Mouse (Mus musculus): Measurements from ENCODE around the gene Wipf3. TPM values are rescaled to one million over a fixed set of nuclear protein-coding genes. Genes with fewer than 3 reads are reported as not detected.

Gene Wipf3
- polyA plus RNA-seq, 1 experiment, result 1.9 TPM

DNA sequence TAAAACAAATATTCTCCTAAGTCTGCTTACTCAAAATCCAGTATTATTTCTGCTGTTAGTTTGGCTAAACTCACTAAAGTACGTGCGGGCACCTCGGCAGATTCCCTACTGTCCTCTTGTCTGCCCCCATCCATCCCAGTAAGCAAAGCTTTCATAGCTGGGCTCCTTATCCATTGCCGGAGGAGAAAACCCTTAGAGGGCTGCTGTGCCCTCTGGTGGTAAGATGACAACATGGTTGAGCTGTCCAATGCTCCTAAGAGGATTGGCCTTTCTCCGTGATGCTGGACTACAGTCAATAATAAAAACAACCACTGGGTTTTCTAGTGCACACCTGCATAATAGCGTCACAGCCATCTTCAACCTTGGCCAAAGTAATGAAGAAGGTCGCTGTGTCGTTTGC lies 77.6 kb downstream of the Wipf3 start:
- Histone ChIP-seq H3K27me3 (replicated peaks; ENCODE audit: control insufficient read depth, insufficient read depth, low read length) (no peaks in the 10 kb centered on the region), H3K4me1 (ENCODE audit: control insufficient read depth, insufficient read depth, low read length) (no peaks in the 10 kb centered on the region), H3K4me3 (ENCODE audit: insufficient read depth, low read depth, low read length) (no peak overlapping the region), H3K36me3 (ENCODE audit: control insufficient read depth, insufficient read depth, low read length) (no peaks in the 10 kb centered on the region), H3K27ac (ENCODE audit: insufficient read depth, low read depth, low read length) (no peak overlapping the region)
- DNase-seq, result peak; percentile 52
- TF ChIP-seq CTCF (conservative IDR thresholded peaks at IDR 0.05; ENCODE audit: insufficient read depth, insufficient read length, low read depth, low read length) (peak; percentile 78), POLR2A (IDR thresholded peaks at IDR 0.05; ENCODE audit: low read depth, low read length) (no peak)
- WGBS, result 30% methylated on average over 8 of the region's 8 CpGs

GRCm38 (mm10) chr6:54507808-54508207 lies 78.4 kb downstream of the Wipf3 start:
- Histone ChIP-seq H3K36me3 (ENCODE audit: control insufficient read depth, insufficient read depth, low read length) (no peaks in the 10 kb centered on the region), H3K4me1 (ENCODE audit: control insufficient read depth, insufficient read depth, low read length) (no peaks in the 10 kb centered on the region), H3K27me3 (replicated peaks; ENCODE audit: control insufficient read depth, insufficient read depth, low read length) (no peaks in the 10 kb centered on the region), H3K27ac (ENCODE audit: insufficient read depth, low read depth, low read length) (no peak overlapping the region), H3K4me3 (ENCODE audit: insufficient read depth, low read depth, low read length) (no peak overlapping the region)
- WGBS, result 69% methylated on average over 5 of the region's 5 CpGs
- no peak for DNase-seq
- TF ChIP-seq CTCF (conservative IDR thresholded peaks at IDR 0.05; ENCODE audit: insufficient read depth, insufficient read length, low read depth, low read length) (no peak), POLR2A (IDR thresholded peaks at IDR 0.05; ENCODE audit: low read depth, low read length) (no peak)

DNA sequence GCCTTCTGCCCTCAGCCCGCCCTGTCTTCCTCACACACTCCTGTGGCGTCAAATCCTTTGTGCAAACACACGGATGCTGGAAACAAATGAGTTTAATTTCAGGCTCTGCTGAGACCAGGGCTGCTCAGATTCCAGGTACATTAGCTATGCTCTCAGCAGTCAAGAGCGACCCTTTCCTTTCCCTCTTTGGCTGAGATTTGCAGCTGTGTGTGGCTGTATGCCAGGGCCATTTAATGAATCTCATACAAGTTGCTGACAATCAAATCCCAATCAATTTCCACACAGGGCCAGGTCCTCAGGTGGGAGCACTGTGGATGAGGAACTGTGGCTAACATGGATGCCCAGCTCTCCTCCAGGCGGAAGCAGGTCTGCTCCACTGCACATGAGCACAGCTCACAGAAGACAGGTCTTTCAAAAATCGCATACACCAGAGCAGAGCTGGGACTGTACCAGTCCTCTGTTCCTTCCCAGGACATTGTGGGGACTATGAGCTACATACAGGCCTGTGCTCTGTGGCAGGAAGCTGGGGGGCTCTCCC lies 78.9 kb downstream of the Wipf3 start:
- H3K4me3 ChIP-seq (ENCODE audit: insufficient read depth, low read depth, low read length), result no peak overlapping the region
- whole genome bisulfite sequencing, result 62% methylated on average over 6 of the region's 6 CpGs

GRCm38 (mm10) chr6:54509264-54509663 lies 79.9 kb downstream of the Wipf3 start:
- TF ChIP-seq POLR2A (IDR thresholded peaks at IDR 0.05; ENCODE audit: low read depth, low read length) (no peak), CTCF (conservative IDR thresholded peaks at IDR 0.05; ENCODE audit: insufficient read depth, insufficient read length, low read depth, low read length) (no peak)
- H3K4me1 ChIP-seq (ENCODE audit: control insufficient read depth, insufficient read depth, low read length), result no peaks in the 10 kb centered on the region
- H3K4me3 ChIP-seq (ENCODE audit: insufficient read depth, low read depth, low read length), result no peak overlapping the region
- 89% methylated on average over 13 of the region's 13 CpGs for WGBS
- no peak for DNase-seq
- H3K36me3 ChIP-seq (ENCODE audit: control insufficient read depth, insufficient read depth, low read length), result no peaks in the 10 kb centered on the region
- no peak overlapping the region for H3K27ac ChIP-seq (ENCODE audit: insufficient read depth, low read depth, low read length)
- H3K27me3 ChIP-seq (replicated peaks; ENCODE audit: control insufficient read depth, insufficient read depth, low read length), result no peaks in the 10 kb centered on the region

More for the DNA sequence above, 78.9 kb downstream of the Wipf3 start:
- Histone ChIP-seq H3K27ac (ENCODE audit: insufficient read depth, low read depth, low read length) (no peak overlapping the region), H3K36me3 (ENCODE audit: control insufficient read depth, insufficient read depth, low read length) (no peaks in the 10 kb centered on the region), H3K4me1 (ENCODE audit: control insufficient read depth, insufficient read depth, low read length) (no peaks in the 10 kb centered on the region), H3K27me3 (replicated peaks; ENCODE audit: control insufficient read depth, insufficient read depth, low read length) (no peaks in the 10 kb centered on the region)
- no peak for DNase-seq
- TF ChIP-seq POLR2A (IDR thresholded peaks at IDR 0.05; ENCODE audit: low read depth, low read length) (no peak), CTCF (conservative IDR thresholded peaks at IDR 0.05; ENCODE audit: insufficient read depth, insufficient read length, low read depth, low read length) (no peak)

DNA sequence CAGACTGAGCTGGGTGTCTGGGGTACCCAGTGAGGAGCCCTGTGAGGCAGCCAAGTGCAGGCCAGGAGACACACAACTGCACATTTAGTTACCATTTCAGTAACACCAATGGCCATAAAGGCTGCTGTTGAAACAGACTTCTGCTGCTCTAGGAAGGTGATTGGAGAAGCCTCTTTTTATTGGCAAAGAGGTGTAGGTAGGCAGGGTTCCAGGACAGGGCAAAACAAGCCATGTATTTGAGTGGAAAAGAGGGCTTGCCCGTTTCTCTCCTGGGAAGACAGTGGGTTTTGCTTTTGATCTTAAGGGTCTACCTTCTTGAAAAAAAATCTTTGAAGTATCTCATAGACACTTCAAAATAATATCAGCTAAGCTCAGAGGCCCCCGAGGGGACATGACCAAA lies 82.9 kb downstream of the Wipf3 start:
- Histone ChIP-seq H3K4me3 (ENCODE audit: insufficient read depth, low read depth, low read length) (no peak overlapping the region), H3K4me1 (ENCODE audit: control insufficient read depth, insufficient read depth, low read length) (no peaks in the 10 kb centered on the region), H3K36me3 (ENCODE audit: control insufficient read depth, insufficient read depth, low read length) (no peaks in the 10 kb centered on the region), H3K27me3 (replicated peaks; ENCODE audit: control insufficient read depth, insufficient read depth, low read length) (no peaks in the 10 kb centered on the region), H3K27ac (ENCODE audit: insufficient read depth, low read depth, low read length) (no peak overlapping the region)
- TF ChIP-seq POLR2A (IDR thresholded peaks at IDR 0.05; ENCODE audit: low read depth, low read length) (no peak), CTCF (conservative IDR thresholded peaks at IDR 0.05; ENCODE audit: insufficient read depth, insufficient read length, low read depth, low read length) (no peak)
- 83% methylated on average over 2 of the region's 2 CpGs for WGBS
- no peak for DNase-seq

GRCm38 (mm10) chr6:54516512-54517134 lies 87.2 kb downstream of the Wipf3 start:
- WGBS, result 91% methylated on average over 2 of the region's 2 CpGs
- H3K27ac ChIP-seq (ENCODE audit: insufficient read depth, low read depth, low read length), result no peak overlapping the region
- H3K27me3 ChIP-seq (replicated peaks; ENCODE audit: control insufficient read depth, insufficient read depth, low read length), result no peaks in the 10 kb centered on the region
- TF ChIP-seq POLR2A (IDR thresholded peaks at IDR 0.05; ENCODE audit: low read depth, low read length) (no peak), CTCF (conservative IDR thresholded peaks at IDR 0.05; ENCODE audit: insufficient read depth, insufficient read length, low read depth, low read length) (no peak)
- DNase-seq, result no peak
- no peaks in the 10 kb centered on the region for H3K4me1 ChIP-seq (ENCODE audit: control insufficient read depth, insufficient read depth, low read length)
- no peaks in the 10 kb centered on the region for H3K36me3 ChIP-seq (ENCODE audit: control insufficient read depth, insufficient read depth, low read length)
- H3K4me3 ChIP-seq (ENCODE audit: insufficient read depth, low read depth, low read length), result no peak overlapping the region

DNA sequence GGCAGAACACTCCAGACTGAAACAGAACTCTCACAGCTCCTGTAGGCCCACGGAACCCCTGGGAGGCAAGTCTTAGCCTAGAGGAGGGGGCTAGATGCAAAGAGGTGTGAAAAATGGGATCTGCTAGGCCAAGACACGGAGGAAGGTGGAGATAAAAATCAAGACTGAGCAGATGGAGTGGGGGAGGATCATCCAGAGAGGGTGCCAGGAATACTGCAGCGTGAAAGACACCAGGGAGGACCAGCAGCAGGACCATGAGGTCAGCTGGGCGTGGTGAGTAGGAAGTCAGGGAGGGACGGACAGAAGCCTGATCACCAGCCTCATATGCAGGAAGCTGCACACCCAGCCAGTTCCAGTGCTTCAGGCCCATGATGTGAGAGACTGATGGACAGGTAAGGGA lies 89.4 kb downstream of the Wipf3 start:
- no peak overlapping the region for H3K4me3 ChIP-seq (ENCODE audit: insufficient read depth, low read depth, low read length)
- 73% methylated on average over 5 of the region's 5 CpGs for WGBS

More for the DNA sequence above, 89.4 kb downstream of the Wipf3 start:
- no peak overlapping the region for H3K27ac ChIP-seq (ENCODE audit: insufficient read depth, low read depth, low read length)
- DNase-seq, result no peak
- H3K36me3 ChIP-seq (ENCODE audit: control insufficient read depth, insufficient read depth, low read length), result no peaks in the 10 kb centered on the region
- no peak for TF ChIP-seq CTCF (conservative IDR thresholded peaks at IDR 0.05; ENCODE audit: insufficient read depth, insufficient read length, low read depth, low read length)
- no peak for TF ChIP-seq POLR2A (IDR thresholded peaks at IDR 0.05; ENCODE audit: low read depth, low read length)
- H3K4me1 ChIP-seq (ENCODE audit: control insufficient read depth, insufficient read depth, low read length), result no peaks in the 10 kb centered on the region
- H3K27me3 ChIP-seq (replicated peaks; ENCODE audit: control insufficient read depth, insufficient read depth, low read length), result no peaks in the 10 kb centered on the region
